7 mouse cellular contexts compared by ENCODE assay signal in genomic region chr6:36819019-36819783, GRCm38 (mm10). TPM values are rescaled to one million over a fixed set of nuclear protein-coding genes. Genes with fewer than 3 reads are reported as not detected.
DNase-seq lines count a peak whose midpoint lies in the region; ATAC-seq and TF ChIP-seq lines count a peak whose summit lies in the region.

No protein-coding gene starts in this region.

- H3K9ac ChIP-seq in embryonic facial prominence, embryonic 11.5 days (replicated peaks; ENCODE audit: low read length): no peak overlapping the region
- no peak overlapping the region for H3K9ac ChIP-seq in heart, adult 2 months (ENCODE audit: low read depth, low read length)
- no peak overlapping the region for H3K9ac ChIP-seq in neural tube, embryonic 12.5 days

- H3K36me3 ChIP-seq in embryonic facial prominence, embryonic 11.5 days (replicated peaks; ENCODE audit: control insufficient read depth, insufficient read depth, low read depth, low read length): no peaks in the 10 kb centered on the region
- H3K36me3 ChIP-seq in heart, adult 2 months (ENCODE audit: control insufficient read depth, insufficient read depth, low read length): peaks cover 2% of the 10 kb centered on the region; the same call in 1 of the 2 replicates
- no peaks in the 10 kb centered on the region for H3K36me3 ChIP-seq in kidney, adult 2 months (ENCODE audit: control insufficient read depth, insufficient read depth, low read length)
- H3K36me3 ChIP-seq in neural tube, embryonic 12.5 days: no peaks in the 10 kb centered on the region

- TF ChIP-seq EP300 in heart, adult 2 months (IDR thresholded peaks at IDR 0.05; ENCODE audit: insufficient read depth, low read depth, low read length): no peak

- no peaks in the 10 kb centered on the region for H3K27me3 ChIP-seq in embryonic facial prominence, embryonic 11.5 days (ENCODE audit: control insufficient read depth, insufficient read depth, low read length)
- no peaks in the 10 kb centered on the region for H3K27me3 ChIP-seq in heart, adult 2 months (ENCODE audit: control insufficient read depth, insufficient read depth, low read length)
- H3K27me3 ChIP-seq in kidney, adult 2 months (replicated peaks; ENCODE audit: control insufficient read depth, insufficient read depth, low read length): no peaks in the 10 kb centered on the region
- H3K27me3 ChIP-seq in neural tube, embryonic 12.5 days (replicated peaks): no peaks in the 10 kb centered on the region

- H3K4me1 ChIP-seq in embryonic facial prominence, embryonic 11.5 days (ENCODE audit: control insufficient read depth, insufficient read depth, low read length): no peaks in the 10 kb centered on the region
- 0 out of 2 replicates have a peak, but pooled peaks cover 1% of the 10 kb centered on the region for H3K4me1 ChIP-seq in heart, adult 2 months (ENCODE audit: control insufficient read depth, insufficient read depth, low read length)
- no peaks in the 10 kb centered on the region for H3K4me1 ChIP-seq in kidney, adult 2 months (ENCODE audit: control insufficient read depth, insufficient read depth, low read length)
- H3K4me1 ChIP-seq in neural tube, embryonic 12.5 days: peaks cover 8% of the 10 kb centered on the region; the same call in 1 of the 2 replicates

- intact Hi-C loops in heart, adult 2 months (cut with DNase I): loop anchor here (10.0 kb wide), 1 partner anchor 166 kb away; no protein-coding TSS in a partner anchor
- intact Hi-C loops in left cerebral cortex, postnatal 4 days (cut with DNase I): no loop called here

- TF ChIP-seq CTCF in brain, embryonic 14.5 days (IDR thresholded peaks at IDR 0.05; ENCODE audit: borderline replicate concordance, extremely low read depth, insufficient read depth, insufficient read length): no peak
- no peak for TF ChIP-seq CTCF in heart, adult 2 months (IDR thresholded peaks at IDR 0.05)
- no peak for TF ChIP-seq CTCF in kidney, adult 2 months (conservative IDR thresholded peaks at IDR 0.05; ENCODE audit: insufficient read depth, insufficient read length, low read depth, low read length)

- no peak overlapping the region for H3K4me2 ChIP-seq in embryonic facial prominence, embryonic 11.5 days (ENCODE audit: low read depth, low read length)
- H3K4me2 ChIP-seq in neural tube, embryonic 12.5 days (replicated peaks): no peak overlapping the region

- DNase-seq in brain, embryonic 14.5 days (ENCODE audit: low read depth): peak; percentile 97
- peak; percentile 48 for DNase-seq in embryonic facial prominence, embryonic 11.5 days (ENCODE audit: low spot score)
- DNase-seq in heart, adult 2 months: peak; percentile 63 to 69
- DNase-seq in kidney, adult 2 months: peak; percentile 74
- DNase-seq in left cerebral cortex, postnatal 4 days: peak; percentile 95

- peak overlapping the region; percentile 47 for H3K27ac ChIP-seq in embryonic facial prominence, embryonic 11.5 days (replicated peaks; ENCODE audit: low read depth, low read length)
- no peak overlapping the region for H3K27ac ChIP-seq in heart, adult 2 months
- no peak overlapping the region for H3K27ac ChIP-seq in kidney, adult 2 months (ENCODE audit: insufficient read depth, low read depth, low read length)
- H3K27ac ChIP-seq in neural tube, embryonic 12.5 days: no peak overlapping the region

- H3K4me3 ChIP-seq in embryonic facial prominence, embryonic 11.5 days (ENCODE audit: low read depth, low read length): no peak overlapping the region
- no peak overlapping the region for H3K4me3 ChIP-seq in heart, adult 2 months
- no peak overlapping the region for H3K4me3 ChIP-seq in kidney, adult 2 months (ENCODE audit: insufficient read depth, low read depth, low read length)
- H3K4me3 ChIP-seq in neural tube, embryonic 12.5 days: no peak overlapping the region

- WGBS in embryonic facial prominence, embryonic 11.5 days: 57% methylated on average over 8 of the region's 8 CpGs
- WGBS in heart, adult 2 months: 20% methylated on average over 8 of the region's 8 CpGs
- 37% methylated on average over 8 of the region's 8 CpGs for WGBS in kidney, adult 2 months
- WGBS in neural tube, embryonic 12.5 days: 45% methylated on average over 8 of the region's 8 CpGs

- no peaks in the 10 kb centered on the region for H3K79me2 ChIP-seq in heart, adult 2 months (replicated peaks; ENCODE audit: control insufficient read depth, insufficient read depth, low read length)

- ATAC-seq in embryonic facial prominence, embryonic 11.5 days (replicated peaks; ENCODE audit: insufficient number of reproducible peaks, low FRiP score, low TSS enrichment, low read depth): peak; percentile 79
- ATAC-seq in neural tube, embryonic 12.5 days (ENCODE audit: low FRiP score, low read depth): peak; percentile 95
- ATAC-seq in inflammation-experienced regulatory T-cells, adult 6 months: no peak

- no peaks in the 10 kb centered on the region for H3K9me3 ChIP-seq in embryonic facial prominence, embryonic 11.5 days (replicated peaks; ENCODE audit: control insufficient read depth, low read length)
- no peaks in the 10 kb centered on the region for H3K9me3 ChIP-seq in neural tube, embryonic 12.5 days

- no peak for TF ChIP-seq POLR2A in brain, embryonic 14.5 days (IDR thresholded peaks at IDR 0.05; ENCODE audit: borderline replicate concordance, extremely low read depth, insufficient read depth, insufficient read length, poor library complexity, severe bottlenecking)
- TF ChIP-seq POLR2A in heart, adult 2 months (IDR thresholded peaks at IDR 0.05; ENCODE audit: insufficient read depth, low read depth, low read length): no peak
- no peak for TF ChIP-seq POLR2A in kidney, adult 2 months (IDR thresholded peaks at IDR 0.05; ENCODE audit: low read depth, low read length)

RNA-seq across cellular contexts. Expression of gene Ptn, which starts 9.2 kb away (rescaled TPM):
- 317 and 456 TPM in 2 replicates for polyA plus RNA-seq in brain, embryonic 14.5 days (2012; rRNA removed)
- polyA plus RNA-seq in embryonic facial prominence, embryonic 11.5 days (2014; fragmentation: Nextera tagmentation; extraction: Ambion mirVana): 499 and 596 TPM in 2 replicates
- 1 to 10 TPM; 2.1 to 2.9 TPM for total RNA-seq in heart, adult 2 months (2021)
- 1.4 and 3.2 TPM in 2 replicates for polyA plus RNA-seq in heart, adult 2 months (2012; rRNA removed)
- polyA plus RNA-seq in kidney, adult 2 months (2012; rRNA removed): 1.6 TPM in 2 replicates
- total RNA-seq in left cerebral cortex, postnatal 4 days (2021): 100 to 1,000 TPM; 614 to 699 TPM
- 408 and 427 TPM in 2 replicates for polyA plus RNA-seq in neural tube, embryonic 12.5 days (2016; fragmentation: Nextera tagmentation; extraction: Ambion mirVana)
- under 1 TPM in 1 of 3 experiments, not detected in 2; 0.38 TPM for polyA plus RNA-seq in inflammation-experienced regulatory T-cells, adult 6 months (2017; shearing (Covaris generic))

Comparison
In these comparisons a context has a peak if more than half of its experiments do, and no peak if none do; other contexts are left out.
1. RNA of gene Ptn, which starts 9.2 kb away (polyA plus RNA-seq): 499 to 596 TPM in embryonic facial prominence, embryonic 11.5 days, 317 to 456 TPM in brain, embryonic 14.5 days and 408 to 427 TPM in neural tube, embryonic 12.5 days; 1.6 TPM in kidney, adult 2 months, 1.4 to 3.2 TPM in heart, adult 2 months and 0.38 TPM in inflammation-experienced regulatory T-cells, adult 6 months; every median in the first group is over 10 times any median in the second.
2. Peak in every context shown above with its lines, with median percentiles within 50 percentile points of each other: DNase-seq.